Mouse (Mus musculus) neural tube, embryonic 14.5 days (tissue): Measurements from ENCODE around the gene Timm8a1. TPM values are rescaled to one million over a fixed set of nuclear protein-coding genes. Genes with fewer than 3 reads are reported as not detected.

Experiments
- polyA plus RNA-seq: library from polyadenylated mRNA; unstranded; fragments of >200 nt; fragmentation: Nextera tagmentation; extraction: Ambion mirVana; gene quantifications from 2 replicates; pipeline ENCODE4 v1.2.1, GENCODE M21; 2014

The Timm8a1 gene
- polyA plus RNA-seq, 1 experiment from 2014 or later: 48.2 TPM

Other genes starting within 250 kb of the Timm8a1 start
- gene Tmem35a, start 246.6 kb downstream of the Timm8a1 start, polyA plus RNA-seq: 94.0 and 99.7 TPM in 2 replicates
- 5.3 and 6.1 TPM in 2 replicates for gene Cenpi, start 233.8 kb downstream of the Timm8a1 start, polyA plus RNA-seq
- gene Drp2, start 137.3 kb downstream of the Timm8a1 start, polyA plus RNA-seq: 25.1 and 27.7 TPM in 2 replicates
- gene Taf7l, start 65.4 kb downstream of the Timm8a1 start, polyA plus RNA-seq: 0.40 and 0.41 TPM in 2 replicates
- 0.20 and 0.80 TPM in 2 replicates for gene Btk, start 41.7 kb upstream of the Timm8a1 start, polyA plus RNA-seq
- 181 and 189 TPM in 2 replicates for gene Rpl36a, start 43.8 kb upstream of the Timm8a1 start, polyA plus RNA-seq
- gene Gla, start 59.3 kb upstream of the Timm8a1 start, polyA plus RNA-seq: 2.3 and 3.2 TPM in 2 replicates
- 88.0 and 129 TPM in 2 replicates for gene Hnrnph2, start 59.3 kb upstream of the Timm8a1 start, polyA plus RNA-seq
- gene Armcx4, start 144.7 kb upstream of the Timm8a1 start, polyA plus RNA-seq: 6.0 and 7.1 TPM in 2 replicates
- 85.4 and 94.6 TPM in 2 replicates for gene Armcx1, start 176.1 kb upstream of the Timm8a1 start, polyA plus RNA-seq
- 36.6 and 37.0 TPM in 2 replicates for gene Armcx6, start 209.6 kb upstream of the Timm8a1 start, polyA plus RNA-seq
- gene Armcx3, start 214.7 kb upstream of the Timm8a1 start, polyA plus RNA-seq: 95.3 and 100 TPM in 2 replicates